Mouse (Mus musculus): ENCODE data around the gene H2-T23.
"Not testable (repeated sequence)": the region's sequence is repeated elsewhere in the genome, so short reads cannot be mapped to it uniquely, and the experiment has no call there.

H2-T23 gene

DNA sequence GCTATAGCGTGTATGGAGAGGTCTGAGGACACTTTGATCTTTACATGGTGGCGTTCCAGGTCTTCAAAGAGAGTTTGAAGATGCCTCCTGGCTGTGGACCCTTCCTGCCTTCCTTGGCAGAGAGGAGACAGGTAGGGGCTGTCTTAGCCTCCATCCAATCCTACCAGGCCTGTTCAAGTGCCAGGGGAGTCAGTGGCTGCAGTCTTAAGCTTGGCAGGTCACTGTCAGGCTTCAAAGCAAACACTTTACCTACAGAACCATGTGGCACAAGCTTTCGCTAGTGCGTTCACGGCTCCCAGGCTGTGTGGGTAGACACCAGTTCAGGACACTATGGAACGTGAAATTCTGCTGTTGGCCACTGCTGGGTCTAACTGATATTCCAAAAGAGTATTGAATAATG is 9.7 kb downstream of the H2-T23 start:
- DNase-seq, result no peak

- DNase-seq, result no peak
Observed at GRCm38 (mm10) chr17:36022098-36022497, 10.6 kb downstream of the H2-T23 start.

DNA sequence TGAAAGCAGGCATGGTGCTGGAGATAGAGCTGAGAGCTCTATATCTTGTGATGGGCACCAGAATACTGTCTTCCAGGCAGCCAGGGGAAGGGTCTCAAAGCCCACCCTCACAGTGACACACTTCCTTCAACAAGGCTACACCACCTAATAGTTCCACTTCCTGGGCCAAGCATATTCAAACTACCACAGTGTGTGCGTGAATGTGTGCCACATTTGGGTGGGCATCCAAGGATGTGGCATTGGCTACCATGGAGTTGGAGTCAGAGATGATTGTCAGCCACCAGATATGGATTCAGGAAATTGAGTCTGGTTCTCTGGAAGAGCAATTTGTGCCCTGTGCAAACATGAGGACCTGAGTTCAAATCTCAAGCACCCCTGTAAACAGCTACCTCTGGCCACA is 11.3 kb downstream of the H2-T23 start:
- DNase-seq, result no peak

GRCm38 (mm10) chr17:36020191-36021073 is 12.2 kb downstream of the H2-T23 start, which contains the start of gene H2-T24:
TSS of gene H2-T24 (minus strand) at chr17:36020560.
- DNase-seq, result peak; percentile 82 to 84

- no peak for DNase-seq
Observed at GRCm38 (mm10) chr17:36019519-36019918, 13.1 kb downstream of the H2-T23 start.

DNA sequence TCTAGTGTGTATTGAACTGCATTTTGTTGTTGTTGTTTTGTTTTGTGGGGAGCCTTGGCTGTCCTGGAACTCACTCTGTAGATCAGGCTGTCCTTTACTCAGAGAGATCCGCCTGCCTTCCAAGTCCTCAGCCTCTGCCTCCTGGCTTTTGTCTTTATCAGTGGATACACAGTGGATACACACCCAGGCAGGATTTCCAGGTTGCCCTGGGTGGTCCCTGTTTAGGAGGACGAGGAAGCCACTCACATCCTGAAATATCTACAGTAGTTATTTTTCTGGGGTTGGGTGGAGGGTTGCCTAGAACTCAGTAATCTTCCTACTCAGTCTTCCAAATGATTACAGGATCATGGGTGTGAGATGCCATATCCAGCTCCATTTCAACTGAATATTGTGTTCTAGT is 13.7 kb downstream of the H2-T23 start:
- peak; percentile 51 to 69 for DNase-seq

DNA sequence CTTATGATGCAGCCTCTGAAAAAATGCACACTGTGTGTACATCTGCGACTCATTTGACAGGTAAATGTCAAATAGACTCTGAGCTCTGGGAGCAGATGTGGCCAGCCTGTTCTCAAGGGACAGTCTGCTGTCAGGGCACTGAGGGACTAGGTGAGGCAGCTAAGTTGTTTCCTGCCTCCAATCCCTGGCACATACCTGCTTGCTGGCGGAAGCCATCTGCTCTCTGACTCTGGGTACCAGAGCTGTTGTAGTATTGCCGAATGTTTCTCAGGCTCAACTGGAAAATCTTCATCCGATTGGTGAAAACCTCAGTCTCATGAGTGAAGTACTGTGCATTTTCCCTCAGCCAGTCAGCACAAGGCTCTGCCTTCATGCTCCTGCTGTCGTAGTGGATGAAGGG is 15.6 kb downstream of the H2-T23 start:
- DNase-seq, result no peak

DNA sequence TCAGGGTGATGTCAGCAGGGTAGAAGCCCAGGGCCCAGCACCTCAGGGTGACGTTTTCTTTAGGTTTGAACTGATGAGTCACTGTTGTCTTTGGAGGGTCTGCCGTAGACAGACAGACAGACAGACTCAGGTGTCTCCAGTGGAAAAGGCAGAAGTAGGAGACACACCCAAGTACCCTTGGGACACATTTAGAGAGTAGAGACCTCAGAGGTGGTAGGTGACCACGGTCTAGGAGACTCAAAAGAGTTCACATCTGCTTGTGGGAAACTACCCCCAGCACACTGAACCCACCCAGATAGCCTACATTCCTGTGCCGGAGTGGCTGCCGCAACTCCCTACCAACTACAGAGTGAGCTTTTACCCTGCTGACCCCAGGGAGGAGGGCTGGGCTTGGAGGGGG is 17.7 kb downstream of the H2-T23 start:
- DNase-seq, result no peak

GRCm38 (mm10) chr17:36004409-36004808 is 28.2 kb downstream of the H2-T23 start:
- DNase-seq, result not testable (repeated sequence)

DNA sequence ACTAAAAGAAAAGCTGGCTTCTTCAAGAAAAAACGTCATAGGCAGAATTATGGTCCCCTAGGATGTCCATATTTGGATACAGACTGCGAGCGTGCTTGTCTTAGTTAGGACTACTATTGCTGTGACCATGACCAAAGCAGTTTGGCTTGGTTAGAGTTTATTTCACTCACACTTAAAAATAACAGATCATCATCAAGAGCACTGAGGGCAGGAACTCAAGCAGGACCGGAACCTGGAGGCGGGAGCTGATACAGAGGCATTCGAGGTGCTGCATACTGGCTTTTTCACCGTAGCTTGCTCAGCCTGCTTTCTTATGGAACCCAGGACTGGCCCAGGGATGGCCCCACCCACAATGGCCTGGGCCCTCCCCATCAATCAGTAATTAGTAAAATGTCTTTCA is 29.3 kb downstream of the H2-T23 start:
- no peak for DNase-seq

- DNase-seq, result no peak
Observed at GRCm38 (mm10) chr17:36001966-36002365, 30.7 kb downstream of the H2-T23 start.

- DNase-seq, result no peak
Observed at GRCm38 (mm10) chr17:36001121-36001897, 31.3 kb downstream of the H2-T23 start.

DNA sequence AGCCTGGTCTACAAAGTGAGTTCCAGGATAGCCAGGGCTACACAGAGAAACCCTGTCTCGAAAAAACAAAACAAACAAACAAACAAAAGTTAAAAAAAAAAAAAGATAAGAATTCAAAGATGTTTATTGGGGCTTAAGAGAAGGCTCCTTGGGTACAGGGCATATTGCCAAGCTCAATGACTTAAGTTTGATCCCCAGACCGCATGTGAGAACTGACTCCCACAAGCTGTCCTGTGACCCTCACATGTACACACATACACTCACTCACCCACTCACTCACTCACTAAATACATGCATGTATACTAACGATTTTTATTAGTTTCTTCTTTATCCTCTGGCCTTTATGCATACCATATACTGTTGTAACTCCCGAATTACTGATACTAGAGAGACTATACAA is 32.3 kb downstream of the H2-T23 start:
- DNase-seq, result no peak

DNA sequence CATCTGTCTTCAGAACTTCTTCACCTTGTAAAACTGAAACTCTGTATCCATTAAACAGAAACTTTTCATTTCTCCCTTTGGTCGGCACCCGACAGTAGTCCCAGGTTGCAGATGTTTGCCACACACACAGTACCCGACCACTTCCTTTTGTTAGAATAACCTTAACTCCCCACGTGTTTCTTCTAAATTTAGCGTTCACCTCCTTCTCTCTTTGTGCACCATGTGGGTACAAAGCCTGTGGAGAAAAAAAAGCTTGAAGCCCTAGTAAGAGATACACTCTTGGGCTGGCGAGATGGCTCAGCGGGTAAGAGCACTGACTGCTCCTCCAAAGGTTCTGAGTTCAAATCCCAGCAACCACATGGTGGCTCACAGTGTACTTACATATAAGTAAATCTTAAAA is 33.3 kb downstream of the H2-T23 start:
- DNase-seq, result no peak

DNA sequence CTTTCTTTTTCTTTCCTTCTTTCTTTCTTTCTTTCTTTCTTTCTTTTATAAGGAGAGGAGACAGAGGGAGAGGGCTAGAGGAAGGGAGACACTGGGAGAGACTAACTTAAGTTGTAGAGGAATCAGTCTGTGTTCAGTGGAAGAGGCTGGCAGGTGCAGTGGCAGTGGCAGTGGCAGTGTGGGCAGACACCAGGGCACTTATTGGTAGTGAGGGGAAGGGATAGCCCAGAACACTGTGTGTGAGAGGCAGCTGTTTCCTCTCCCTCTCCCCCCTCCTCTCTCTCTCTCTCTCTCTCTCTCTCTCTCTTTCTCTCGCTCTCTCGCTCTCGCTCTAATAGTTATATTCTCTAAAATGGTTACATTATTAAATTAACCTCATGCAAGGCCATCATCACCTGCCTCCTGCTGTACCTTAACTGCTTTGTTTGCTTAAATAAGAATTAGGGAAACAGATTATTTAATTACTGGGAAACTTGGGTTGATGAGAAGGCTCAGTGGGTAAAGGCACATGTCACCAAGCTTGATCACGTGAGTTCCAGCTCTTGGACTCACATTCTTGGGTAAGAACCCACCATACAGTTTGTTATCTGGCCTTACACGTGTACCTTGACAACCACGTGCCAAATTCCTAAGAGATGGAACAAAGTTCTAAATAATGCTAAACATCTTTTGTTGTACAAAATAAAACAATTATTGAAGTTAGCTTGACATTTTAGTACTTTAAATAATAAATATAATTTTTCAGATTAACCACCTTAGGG is 33.9 kb downstream of the H2-T23 start:
- no peak for DNase-seq

DNA sequence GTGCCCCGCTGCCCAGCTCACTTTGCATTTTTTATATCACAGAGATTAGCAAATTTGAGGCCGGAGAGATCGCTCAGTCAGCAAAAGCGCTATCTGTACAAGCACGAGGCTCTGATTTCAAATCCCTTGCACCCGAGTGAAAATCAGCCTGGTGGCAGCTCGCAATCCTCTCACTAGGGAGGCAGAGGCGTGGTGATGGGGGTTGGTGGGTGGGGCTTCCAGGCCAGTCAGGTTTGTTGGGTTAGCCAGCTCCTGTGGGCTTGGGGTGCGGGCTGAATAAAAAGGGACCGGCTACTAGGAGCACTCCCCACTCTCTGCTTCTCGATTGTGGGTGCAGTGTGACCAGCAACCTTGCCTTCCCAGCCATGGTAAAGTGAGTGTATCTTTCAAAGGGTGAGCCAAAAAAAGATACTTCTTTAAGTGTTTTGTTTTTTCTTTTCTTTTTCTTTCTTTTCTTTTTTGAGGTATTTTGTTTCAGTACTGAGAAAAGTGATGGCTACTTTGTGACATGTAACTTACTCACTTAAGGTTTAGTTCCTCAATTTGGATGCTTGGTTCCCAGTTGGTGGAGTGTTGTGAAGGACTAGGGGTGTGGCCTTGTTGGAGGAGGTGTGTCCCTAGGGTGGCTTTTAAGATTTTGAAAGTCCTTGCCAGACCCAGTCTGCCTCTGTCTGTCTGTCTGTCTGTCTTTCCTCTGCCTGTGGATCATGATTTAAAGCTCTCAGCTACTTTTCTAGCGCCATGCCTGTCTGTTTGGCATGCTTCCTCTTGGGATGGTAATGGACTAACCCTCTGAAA is 34.7 kb downstream of the H2-T23 start:
- DNase-seq, result peak; percentile 60 to 63

DNA sequence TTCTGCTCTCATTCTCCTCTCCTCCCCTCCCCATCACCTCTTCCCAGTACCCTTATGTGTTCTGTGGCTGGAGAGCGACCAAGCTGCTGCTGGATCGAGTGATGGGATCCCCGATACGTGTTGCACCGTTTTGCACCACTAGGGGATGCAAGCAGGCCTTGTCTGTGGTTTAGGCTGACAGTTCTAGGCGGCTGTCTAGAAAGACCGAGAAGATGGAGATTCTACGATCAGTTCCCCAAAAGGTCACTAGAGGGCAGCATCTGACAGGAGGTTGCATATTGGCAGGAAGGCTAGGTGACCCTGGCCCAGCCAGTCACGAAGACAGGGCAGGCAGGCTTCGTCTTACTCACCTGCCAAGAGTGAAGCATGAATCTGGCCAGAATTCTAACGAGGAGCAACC is 35.7 kb downstream of the H2-T23 start:
- DNase-seq, result peak; percentile 95 to 98

DNA sequence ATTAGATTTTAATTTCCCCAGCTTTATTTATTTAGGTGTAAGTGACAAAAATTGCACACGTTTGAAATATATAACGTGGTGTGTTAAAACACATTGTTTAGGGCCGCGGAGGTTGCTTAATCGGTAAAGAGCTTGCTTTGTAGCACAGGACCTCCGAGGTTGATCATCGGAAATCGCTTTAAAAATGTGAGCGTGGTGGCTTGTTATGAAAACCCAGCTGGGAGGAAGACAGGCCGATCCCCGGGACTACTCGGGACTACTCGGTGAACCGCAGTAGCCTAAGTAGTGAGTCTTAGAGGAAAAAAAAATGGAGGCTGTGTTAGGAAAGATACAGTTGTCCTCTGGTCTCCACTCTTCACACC is 37.8 kb downstream of the H2-T23 start:
- no peak for DNase-seq

DNA sequence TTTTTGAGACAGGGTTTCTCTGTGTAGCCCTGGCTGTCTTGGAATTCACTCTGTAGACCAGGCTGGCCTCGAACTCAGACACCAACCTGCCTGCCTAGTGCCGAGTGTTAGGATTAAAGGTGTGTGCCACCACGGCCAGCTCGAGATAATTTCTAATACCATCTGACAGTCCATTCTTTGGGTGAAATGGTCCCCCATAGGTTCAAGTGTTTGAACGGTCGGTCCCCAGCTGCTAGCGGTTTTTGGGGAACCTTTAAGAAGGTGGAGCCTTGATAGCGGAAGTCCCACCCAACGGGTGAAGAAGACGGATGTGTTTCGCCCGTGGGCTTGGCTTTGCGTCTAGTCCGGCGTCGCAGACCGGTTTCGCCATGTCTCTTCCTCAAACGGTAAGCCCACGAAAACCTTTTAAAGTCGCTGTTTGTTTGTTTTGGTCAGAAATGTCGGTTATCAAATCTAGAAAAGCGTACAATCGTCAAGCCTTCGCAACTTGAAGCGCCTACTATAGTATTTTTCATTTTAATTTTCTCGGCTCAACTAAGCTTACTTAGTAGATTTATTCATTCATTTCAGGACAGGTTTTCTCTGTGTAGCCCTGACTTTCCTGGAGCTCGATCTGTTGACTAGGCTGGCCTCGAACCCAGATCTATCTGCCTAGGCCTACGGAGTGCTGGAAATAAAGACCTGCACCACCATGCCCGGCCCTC is 38.3 kb downstream of the H2-T23 start:
- DNase-seq, result peak; percentile 86 to 89

DNA sequence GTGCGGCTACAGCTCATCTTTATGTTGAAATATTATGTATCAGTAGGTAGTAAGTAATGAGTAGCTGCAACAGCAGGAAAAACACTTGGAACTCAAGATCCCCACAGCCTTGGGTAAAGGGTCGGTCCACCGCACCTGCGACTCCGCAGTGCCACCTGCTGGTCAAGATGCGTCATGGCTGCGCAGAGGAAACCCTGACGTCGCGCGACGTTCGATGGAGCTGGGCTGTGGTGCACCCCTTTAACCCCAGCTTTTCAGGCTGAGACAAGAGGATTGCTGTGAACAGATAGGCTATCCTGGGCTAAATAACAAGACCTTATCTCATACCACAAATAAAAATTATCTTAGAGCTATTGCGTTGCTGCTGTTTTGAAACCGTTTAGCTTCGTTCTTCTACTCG is 39.0 kb downstream of the H2-T23 start:
- peak; percentile 75 to 81 for DNase-seq

DNA sequence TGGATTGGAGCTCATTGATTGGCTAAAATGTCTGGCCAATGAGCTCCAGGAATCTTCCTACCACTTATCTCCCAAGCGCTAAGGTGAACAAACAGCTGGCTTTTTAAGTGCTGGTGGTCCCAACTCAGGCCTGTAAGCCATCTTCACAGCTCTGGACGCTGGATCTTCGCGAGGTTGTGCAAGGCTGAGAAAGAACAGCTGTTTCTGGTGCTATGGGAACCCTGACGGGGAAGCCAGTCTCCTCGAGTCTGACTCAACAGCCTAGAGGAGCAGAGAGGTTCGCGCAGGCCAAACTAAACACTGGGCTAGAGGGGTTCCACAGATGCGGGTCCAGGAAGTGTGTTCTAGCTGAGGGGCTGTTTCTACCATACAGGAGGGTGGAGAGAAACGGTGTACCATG is 40.9 kb downstream of the H2-T23 start:
- no peak for DNase-seq

DNA sequence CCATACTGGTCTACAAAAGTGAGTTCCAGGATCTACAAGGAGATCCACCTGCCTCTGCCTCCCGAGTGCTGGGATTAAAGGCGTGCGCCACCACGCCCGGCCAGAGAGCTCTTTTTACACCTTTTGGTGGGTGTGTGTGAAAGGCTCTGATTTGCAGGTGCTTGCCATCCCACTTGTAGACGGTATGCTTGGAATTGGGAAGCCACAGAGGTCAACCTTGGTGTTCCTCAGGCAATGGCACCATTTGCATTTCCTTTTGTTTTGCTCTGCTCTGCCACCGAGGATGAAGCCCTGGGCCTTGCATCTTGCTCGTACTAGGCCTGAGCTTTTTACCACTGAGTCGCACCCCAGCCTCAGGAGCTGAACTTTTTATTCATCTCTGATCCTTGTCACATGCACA is 50.9 kb downstream of the H2-T23 start:
- no peak for DNase-seq

Measured in lung, adult 18-20 months (tissue).